Mouse (Mus musculus) embryo, embryonic 11.5 days (tissue): ENCODE data around the gene Kif16b.

Experiments used
- DNase-seq: peaks from one replicate; pipeline ENCODE4 v3.0.0-alpha.2; 2012; ENCODE audit warnings: low read depth, low spot score

Kif16b gene

DNA sequence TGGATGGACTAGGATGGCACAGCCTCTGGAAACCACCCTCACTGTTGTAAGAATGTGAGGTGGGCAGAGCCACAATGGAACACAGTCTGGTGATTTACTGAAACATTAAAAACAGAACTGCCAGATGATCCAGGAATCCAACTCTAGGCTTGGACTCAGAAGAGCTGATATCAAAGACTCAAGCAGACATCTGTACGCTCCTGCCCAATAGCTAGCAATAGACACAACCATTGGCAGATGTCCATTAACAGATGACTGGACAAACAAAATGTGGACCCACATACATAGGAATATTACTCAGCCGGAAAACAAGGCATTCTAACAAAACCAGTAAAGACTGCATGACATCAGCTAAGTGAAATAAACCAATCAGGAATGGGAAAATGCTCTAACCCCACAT lies 167.3 kb downstream of the Kif16b start:
- DNase-seq, result no peak

DNA sequence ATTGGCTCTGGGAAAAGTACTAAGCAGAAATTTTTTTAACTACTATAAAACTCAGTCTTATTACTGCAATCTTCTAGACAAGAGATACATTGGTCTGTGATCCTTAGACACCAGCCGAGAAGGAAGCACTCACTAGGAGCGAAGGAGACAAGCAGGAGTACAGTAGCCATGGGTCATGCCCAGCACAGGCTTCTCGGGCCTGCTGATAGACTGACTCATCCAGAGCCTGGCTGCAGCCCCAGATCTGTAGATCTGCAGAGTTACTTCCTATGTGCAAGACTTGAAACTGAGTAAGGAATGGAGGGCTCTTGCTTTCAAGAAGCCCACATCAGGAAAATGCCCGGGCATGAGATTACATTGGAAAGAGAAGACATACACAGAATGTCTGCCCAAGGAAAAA lies 169.0 kb downstream of the Kif16b start:
- no peak for DNase-seq

DNA sequence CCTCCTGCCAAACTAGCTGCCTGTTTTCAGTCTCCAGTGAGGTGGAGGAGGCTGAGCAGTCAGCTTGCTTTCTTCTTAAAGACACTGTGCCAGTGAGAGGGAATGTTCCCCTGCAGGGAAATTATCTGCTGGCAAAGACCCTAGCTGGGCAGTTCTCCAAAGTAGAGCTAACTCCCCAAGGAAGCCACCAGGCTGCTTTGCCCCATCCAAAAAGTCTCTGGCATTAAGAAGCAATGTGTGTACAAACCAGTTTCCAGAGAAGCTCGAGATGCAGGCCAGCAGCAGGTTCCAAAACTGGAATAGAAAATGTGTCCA lies 169.6 kb downstream of the Kif16b start:
- DNase-seq, result no peak

DNA sequence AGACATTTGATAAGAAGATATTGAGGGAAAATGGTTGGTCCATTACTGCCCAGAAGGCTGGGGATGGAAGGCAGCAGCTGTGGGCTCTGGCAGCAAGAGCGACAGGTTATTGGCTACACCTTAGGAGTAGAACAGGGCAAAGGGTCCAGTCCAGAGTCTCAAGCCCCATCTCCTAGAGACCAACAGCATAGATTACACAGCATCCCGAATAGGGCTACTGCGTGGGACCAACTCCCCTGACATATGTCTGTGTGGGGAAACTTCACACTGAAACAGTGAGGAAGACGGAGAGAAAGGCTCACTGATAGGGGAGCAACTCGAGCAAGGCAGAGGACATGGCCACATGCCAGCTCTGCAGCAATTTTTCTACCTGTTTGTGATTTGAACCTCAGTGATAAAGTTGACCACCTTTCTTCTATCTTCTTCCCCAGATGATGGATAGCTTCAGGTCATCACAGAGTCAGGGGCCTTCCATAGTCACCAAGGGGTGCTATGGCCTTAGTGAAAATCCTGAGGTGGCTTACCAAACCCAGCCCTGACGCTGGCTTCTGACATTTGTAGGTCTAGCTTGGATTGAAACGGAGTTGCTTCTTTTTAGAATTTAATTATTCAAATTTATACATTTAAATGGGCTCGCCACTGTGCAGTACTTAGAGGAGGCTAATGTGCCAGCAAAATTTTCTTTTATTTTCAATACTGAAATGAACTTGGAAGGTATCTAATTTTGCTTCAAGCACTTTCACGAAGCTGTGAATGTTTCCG lies 170.1 kb downstream of the Kif16b start:
- no peak for DNase-seq

DNA sequence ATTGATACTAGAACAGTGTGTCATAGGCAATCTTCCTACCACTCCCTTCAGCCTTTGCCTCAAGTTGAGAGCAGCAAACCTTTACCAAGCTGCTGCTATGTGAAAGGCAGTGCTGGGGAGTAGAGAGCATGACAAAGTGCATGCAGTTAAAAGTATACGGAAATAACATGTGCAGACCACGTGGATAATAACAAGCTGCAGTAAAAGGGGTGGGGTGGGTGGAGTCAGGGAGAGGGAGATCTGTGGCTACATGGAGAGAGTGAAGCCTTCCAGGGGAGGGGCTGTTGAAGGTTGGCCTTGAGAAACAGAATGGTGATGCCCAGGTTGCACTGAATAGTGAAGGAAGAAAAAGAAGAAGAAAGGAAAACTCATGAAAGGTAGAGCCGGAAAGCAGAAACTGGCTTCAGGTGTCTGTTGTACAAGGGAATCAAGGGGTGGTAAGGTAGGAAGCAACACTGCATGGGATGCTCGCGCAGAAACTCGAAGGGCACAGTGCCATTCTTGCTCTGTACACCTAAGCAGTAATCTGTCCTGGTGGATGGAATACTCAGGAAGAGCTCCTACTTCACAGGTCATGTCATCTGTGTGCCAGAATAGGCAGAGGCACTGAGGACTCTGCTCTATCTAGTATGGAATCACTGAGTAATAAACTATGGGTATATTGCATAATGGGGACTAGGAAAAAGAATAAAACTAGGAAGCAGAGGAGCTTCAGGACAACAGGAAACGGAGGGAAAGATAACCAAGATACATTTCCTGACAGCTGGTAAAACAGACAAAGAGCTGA lies 176.9 kb downstream of the Kif16b start:
- DNase-seq, result no peak

DNA sequence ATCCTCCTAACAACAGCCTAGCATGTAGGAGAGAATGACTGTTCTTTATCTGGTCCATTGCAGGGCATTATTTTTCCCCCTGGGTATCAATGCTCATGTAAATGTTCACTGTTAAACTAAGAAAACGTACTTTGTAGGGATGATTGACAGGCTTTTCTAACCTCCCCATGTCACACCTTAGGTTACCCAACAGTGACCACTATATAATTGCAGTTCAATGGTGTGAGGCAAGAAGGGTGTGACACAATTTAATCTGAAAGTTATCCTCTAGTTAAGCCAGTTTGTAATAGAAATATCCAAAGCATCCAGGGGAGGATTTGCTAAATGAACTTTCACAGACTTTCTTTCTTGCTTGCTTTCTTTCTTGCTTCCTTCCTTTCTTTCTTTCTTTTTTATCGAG lies 181.2 kb downstream of the Kif16b start:
- DNase-seq, result no peak

DNA sequence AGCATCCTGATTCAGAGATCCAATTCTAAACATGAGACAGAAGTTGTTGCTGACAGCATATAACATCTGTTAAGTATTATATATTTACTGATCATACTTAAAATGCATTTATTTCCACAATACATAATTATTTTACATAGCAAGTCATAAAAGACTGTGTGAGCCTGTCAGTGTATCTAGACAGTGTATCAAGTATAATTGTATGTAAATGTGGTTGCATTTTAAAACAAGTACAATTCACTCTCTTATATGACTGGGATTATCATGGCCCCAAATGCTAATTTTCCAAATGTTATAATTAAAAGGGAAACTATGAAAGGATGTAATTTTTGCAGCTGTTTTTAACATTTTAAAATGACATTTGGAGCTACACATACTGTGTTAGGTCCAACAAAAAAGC lies 182.3 kb downstream of the Kif16b start:
- DNase-seq, result no peak

DNA sequence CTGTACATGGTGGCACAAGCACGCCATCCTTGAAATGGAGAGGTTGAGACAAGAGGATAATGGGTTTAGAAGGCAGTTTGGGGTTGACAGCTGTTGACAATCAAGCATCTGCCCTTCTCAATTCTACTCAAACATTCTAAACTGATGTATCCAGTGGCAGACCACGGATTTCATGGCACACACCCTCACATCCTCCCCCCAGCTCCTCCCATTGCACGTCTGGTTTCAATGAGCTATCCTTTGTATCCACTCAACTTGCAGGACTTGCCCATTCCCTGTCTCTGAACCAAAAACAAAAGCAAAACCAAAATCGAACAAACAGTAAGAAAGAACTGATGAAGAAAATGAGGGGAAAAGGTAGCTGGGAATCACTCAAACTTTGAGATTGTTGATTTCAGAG lies 183.7 kb downstream of the Kif16b start:
- DNase-seq, result no peak

DNA sequence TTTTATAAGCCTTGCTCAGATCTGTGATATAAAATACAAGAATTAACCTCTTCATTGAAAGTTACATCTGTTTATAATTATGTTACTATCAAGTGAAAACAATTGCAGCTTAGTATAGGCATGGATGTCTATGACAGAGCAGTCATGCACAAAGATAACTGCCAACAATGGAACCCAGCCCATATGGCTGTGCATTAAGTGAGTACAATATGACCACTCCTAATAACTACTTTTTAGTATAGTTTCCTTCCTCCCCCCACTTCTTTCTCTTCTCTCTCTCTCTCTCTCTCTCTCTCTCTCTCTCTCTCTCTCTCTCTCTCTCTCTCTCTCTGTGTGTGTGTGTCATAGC lies 185.4 kb downstream of the Kif16b start:
- DNase-seq, result no peak

DNA sequence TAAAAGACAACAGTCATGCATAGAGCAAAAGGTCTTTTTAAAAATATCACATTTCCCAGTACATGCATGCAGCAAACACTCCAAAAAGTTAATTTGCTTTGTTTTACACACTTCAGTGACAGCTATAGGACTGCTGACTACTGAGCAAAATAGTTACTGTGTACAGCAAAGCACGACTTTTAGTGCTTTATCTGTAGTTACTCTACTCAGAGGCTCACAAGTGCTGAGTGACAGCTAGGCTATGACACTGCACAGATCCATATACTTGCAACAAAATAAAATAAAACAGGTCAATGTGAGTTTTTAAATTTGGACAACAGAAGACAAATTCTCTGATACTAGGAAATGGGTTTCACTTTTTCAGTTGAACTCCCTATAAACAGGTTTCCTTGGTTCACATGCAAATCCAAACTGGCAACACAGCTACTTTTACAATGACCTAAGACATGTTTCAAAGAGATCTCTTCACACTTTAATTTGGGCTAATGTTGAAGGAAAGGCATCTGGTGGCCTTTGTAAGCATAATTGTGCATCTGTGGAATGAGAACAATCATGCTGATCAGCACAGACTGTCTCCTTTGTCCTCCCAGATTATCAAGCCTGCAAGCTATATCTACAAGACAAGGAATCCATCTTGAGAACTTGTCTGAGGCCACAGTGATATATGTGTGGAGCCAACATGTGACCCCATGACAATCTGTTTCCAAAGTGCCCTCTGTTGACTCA lies 186.0 kb downstream of the Kif16b start:
- DNase-seq, result no peak

DNA sequence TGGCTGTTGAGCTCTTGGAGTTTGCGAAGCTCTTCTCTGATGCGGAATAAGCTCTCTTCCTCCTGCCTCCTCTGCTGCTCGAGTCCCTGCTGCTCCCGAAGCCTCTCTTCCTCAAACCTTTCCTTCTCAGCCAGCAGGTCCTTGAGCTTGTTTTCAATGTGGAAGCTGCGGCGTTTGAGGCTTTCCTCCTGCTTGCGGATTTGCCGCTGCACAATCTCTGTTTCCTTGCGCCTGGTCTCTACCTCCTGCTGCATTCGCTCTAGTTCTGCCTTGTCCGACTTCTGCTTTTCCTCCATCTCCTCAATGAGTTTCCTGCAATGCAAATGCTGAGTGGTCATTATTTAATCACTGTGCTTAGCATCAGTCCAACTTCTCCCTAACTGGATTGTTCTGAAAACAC lies 188.6 kb downstream of the Kif16b start:
- no peak for DNase-seq

DNA sequence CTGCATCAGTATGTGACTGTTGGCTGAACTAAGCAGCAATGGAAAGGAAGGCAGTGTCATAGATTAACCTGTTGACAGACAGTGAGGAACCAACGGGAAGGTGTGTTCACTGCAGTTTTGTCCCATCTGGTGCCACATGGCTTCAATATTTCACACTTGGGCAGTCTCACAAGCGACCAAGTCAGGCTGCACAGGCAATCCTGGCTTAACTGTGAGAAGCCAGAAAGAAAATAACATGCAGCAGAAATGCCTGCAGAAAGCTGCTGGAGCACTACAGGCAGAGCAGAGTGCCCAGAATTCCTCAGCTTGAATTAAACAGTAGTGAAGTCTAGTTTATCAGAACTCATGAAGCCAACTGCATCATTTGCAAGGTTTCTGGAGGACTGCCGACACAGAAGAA lies 192.0 kb downstream of the Kif16b start:
- no peak for DNase-seq

DNA sequence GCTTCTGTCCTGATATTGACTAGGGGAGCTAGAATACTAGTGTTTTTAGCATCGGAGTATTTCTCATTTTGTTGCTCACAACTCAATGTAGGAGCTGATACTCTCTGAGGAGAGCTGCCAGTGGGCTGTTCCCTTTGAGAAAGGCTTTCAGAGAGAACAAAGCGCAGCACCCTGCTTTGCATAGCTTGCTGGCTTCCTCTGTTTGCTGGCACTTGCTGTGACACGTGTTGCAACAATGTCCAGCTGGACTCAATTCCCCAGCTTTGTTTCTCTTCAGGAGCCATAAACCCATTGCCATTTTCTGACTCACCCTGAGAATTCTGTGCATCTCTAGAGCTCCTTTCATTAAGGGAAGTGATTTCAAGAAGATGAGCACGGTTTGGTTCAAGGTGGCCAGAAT lies 200.6 kb downstream of the Kif16b start:
- no peak for DNase-seq

DNA sequence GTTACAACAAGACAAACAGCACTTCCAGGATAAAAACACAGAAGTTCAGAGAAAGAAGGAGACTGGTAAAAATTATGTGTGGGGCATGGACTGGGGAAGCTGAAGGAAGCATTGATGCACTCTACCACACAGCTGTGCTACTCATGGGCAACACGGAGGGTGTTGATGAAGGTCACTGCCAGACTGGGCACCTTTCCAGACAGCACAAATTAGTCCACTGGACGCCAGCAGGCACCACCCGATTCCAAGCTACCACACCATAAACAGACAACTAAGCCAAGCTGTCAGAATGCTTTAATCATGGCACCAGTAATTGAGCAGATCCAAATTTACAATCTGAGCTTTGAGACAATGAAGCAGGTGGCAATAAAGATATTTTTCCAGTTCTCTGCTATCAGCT lies 202.7 kb downstream of the Kif16b start:
- no peak for DNase-seq

DNA sequence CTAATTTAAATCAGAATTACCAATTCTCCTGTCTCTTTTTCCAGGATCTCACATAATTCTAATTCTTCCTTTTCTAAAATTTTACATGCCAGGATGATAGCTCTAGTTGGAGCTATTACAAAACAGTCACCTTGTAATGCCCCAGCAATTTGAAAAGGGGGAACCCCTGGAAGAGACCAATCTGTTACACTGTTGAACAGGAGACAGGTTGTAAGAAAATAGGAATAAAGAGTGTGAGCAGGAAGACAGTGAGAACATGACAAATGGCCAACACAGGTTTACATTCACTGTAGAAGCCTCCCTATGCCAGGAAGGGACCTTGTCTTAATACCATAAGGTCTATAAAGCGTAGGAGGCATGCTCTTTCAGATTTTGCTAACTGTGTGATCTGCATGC lies 206.4 kb downstream of the Kif16b start:
- DNase-seq, result no peak

DNA sequence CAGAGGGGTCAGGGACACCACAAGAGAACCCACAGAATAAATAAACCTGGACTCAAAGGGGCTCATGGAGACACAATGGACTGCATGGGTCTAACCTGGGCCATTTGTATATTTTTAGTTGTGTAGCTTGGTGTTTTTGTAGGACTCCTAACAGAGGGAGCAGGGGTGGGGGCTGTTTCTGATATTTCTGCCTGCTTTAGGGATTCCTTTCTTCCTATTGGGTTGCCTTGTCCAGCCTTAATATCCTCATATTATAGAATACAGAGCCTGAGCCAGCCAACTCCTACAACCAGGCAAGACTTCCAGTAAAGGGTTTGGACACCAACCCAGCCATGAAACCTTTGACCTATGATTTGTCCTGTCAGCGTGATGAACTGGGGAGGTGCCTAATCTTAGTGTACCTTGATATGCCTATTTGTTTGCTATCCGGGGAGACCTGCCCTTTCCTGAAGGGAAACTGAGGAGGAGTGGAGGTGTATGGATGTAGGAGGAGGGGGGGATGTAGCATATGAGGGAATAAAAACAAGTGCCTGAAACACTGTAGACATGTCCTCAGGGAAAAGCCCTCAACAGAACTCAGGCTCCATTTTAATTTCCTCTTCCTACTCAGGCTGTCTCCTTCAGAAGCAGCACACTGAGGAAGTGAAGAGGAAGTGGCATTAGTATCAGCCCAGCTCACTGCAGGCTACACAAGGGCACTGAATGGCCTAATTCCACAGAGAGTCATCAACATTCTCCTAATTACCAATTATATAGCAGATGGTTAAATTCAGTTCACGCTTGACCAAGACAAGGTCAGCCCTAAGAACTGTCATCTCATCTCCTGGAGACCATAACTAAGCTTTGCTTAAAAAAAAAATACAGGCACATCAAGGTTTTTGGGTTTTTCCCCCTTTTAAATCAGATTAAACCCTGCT lies 207.1 kb downstream of the Kif16b start:
- DNase-seq, result no peak

DNA sequence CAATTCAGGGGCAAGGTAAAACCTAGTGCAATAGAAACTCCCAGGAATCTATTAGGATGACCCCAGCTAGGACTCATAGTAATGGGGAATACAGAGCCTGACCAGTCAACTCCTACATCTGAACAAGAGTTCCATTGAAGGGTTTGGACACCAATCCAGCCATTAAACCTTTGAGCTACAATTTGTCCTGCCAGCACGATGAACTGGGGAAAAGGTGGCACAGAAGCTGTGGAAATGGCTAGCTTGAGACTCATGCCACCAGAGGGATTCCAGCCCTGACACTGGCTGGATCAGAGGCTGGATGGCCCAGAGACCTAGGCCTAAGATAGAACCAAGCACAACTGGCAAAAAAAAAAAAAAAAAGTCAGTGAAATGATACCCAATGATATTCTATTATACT lies 207.9 kb downstream of the Kif16b start:
- no peak for DNase-seq

DNA sequence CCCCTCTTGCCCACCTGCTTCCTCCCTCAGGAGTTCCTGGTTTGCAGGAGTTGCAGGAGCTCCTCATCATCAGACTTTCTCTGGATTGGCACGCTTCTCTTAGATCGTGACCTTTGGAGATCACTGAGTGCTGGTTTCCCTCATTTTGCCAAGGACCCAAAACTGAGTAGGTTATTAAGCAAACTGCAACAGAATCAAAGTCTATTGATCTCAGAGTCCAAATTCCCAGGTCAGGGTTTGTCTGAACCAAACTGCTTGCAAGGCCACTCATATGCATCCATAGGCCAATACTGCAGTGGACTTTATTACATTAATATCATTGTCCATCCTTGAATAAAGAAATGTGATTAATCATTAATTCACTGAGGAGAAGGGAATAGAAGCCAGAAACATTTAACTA lies 211.8 kb downstream of the Kif16b start:
- no peak for DNase-seq

DNA sequence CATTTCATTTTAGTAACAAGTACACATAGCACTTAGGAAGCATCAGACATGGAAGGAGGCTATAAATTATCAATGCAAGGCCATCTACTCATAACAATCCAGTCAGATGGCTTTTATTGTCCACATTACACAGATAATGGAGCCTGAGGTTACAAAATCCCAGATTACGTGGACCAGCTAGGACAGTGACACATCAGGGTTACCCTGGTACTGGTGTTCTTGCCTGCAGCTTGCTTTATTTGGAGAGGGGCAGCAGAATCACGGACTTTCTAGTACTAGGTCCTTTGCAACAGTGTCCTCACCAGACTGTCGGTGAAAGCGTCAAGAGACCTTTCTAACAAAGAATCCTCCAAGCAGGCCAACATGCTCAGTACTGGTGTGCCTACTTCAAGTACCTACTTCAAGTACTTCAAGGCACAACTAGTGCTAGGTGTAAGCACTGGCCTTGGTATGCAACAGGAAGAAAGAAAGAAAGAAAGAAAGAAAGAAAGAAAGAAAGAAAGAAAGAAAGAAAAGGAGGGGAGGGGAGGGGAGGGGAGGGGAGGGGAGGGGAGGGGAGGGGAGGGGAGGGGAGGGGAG lies 213.3 kb downstream of the Kif16b start:
- DNase-seq, result no peak

DNA sequence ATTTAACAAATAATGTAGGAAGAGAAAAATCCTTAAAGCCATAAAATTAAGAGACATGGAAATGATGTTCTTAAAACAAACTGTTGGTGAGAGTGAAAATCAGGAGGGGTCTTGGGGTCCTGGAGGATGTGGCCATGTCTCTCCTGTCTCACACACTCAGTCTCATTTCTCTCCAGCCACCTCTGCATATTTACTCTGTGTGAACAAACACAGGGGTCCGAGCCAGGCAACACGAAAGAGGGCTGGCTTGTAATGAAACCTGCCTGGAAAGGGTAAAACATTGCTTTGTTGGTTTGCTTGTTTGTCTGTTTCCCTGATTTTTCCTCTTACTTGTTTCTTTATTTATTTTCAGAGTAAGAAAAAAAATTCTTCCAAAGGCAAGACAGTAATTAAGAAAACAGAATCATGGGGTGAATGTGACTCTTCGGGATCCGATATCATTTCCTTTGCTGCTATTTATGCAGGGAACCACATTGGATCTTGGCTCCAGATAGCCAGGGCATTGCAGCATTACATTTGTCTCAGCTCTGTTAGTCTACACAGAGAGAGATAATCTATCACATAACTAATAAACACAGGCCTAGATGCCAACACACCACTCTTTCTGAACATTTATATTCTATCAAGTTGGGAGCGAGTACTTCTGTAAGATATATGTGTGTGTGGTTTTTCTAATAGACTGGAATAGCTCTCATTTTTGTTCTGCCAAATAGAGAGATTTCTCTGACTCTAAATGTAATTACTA lies 218.2 kb downstream of the Kif16b start:
- no peak for DNase-seq

DNA sequence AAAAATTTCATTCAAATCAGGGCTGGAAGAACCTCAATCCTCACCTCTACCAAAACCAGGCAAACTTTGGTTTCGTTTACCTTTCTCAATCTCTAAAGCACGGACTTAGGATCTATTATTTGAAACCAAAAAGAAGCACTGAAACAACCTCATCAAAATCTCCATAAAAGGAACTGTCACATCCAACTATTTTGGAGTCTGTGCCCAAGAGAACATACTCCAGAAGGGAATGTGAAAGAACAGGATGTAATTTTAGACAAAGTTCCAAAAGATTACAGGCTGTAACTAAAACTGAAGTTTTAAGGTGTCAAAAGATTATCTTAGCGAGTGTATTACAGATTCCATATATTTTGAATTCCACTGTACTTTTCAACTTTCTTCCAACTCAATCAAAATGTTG lies 232.9 kb downstream of the Kif16b start:
- DNase-seq, result no peak
